Mouse (Mus musculus): Measurements from ENCODE around the gene Umodl1. TPM values are rescaled to one million over a fixed set of nuclear protein-coding genes. Genes with fewer than 3 reads are reported as not detected.

Gene Umodl1
- polyA plus RNA-seq, 1 experiment from 2014 or later = not detected

DNA sequence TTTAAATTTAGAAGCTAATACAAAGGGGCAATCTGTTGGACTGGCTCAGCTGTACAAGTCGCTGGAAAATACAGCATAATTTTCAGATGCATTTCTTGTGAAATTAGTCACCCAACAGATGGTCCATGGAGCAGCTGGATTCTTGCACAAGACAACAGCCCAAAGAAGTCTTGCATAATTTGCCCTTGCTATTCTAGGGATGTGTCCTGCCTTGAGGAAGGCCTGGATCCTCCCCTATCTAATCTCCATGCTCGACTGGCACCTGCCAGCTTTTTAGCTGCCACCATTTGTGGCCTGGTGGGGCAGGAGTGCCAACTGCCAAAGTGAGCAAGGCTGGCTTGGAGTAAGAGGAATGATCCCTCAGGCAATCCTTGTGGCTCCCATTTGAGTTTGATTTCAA lies 22.9 kb downstream of the Umodl1 start:
- H3K9me3 ChIP-seq (ENCODE audit: control insufficient read depth, low read length) = no peaks in the 10 kb centered on the region
- no peaks in the 10 kb centered on the region for H3K27me3 ChIP-seq (ENCODE audit: control insufficient read depth, insufficient read depth, low read length)
- H3K36me3 ChIP-seq (replicated peaks; ENCODE audit: control insufficient read depth, insufficient read depth) = no peaks in the 10 kb centered on the region
- no peaks in the 10 kb centered on the region for H3K4me1 ChIP-seq (replicated peaks; ENCODE audit: control insufficient read depth, insufficient read depth, low read length)
- no peak overlapping the region for H3K27ac ChIP-seq
- H3K4me2 ChIP-seq (replicated peaks) = no peak overlapping the region
- no peak overlapping the region for H3K9ac ChIP-seq
- no peak for DNase-seq (ENCODE audit: low spot score)
- H3K4me3 ChIP-seq (replicated peaks; ENCODE audit: low read length) = no peak overlapping the region
- 64% methylated on average over 2 of the region's 2 CpGs for WGBS
- no peak for ATAC-seq (ENCODE audit: low FRiP score)

DNA sequence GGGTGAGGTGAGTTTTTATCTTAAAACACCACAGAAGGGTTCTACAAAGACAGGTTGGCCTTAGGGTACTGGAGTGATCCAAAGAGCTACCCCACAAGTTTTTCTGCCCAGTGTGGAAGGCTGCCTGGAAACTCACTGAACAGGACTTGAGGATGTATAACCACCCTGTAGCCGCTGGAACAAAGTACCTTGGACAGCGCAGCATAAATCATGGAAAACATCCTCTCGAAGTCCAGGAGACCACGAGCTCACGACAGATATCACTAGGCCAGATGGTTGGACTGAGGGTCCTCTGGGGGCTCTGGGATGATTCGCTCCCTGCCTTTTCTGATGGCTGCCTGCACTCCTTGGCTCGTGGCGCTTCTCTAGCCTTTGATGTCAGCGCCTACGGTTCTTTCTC lies 24.1 kb downstream of the Umodl1 start:
- Histone ChIP-seq H3K9ac (no peak overlapping the region), H3K4me1 (replicated peaks; ENCODE audit: control insufficient read depth, insufficient read depth, low read length) (no peaks in the 10 kb centered on the region), H3K4me3 (replicated peaks; ENCODE audit: low read length) (no peak overlapping the region), H3K36me3 (replicated peaks; ENCODE audit: control insufficient read depth, insufficient read depth) (no peaks in the 10 kb centered on the region), H3K27ac (no peak overlapping the region), H3K27me3 (ENCODE audit: control insufficient read depth, insufficient read depth, low read length) (no peaks in the 10 kb centered on the region), H3K4me2 (replicated peaks) (no peak overlapping the region), H3K9me3 (ENCODE audit: control insufficient read depth, low read length) (no peaks in the 10 kb centered on the region)
- no peak for ATAC-seq (ENCODE audit: low FRiP score)
- no peak for DNase-seq (ENCODE audit: low spot score)
- WGBS = 78% methylated on average over 10 of the region's 10 CpGs

DNA sequence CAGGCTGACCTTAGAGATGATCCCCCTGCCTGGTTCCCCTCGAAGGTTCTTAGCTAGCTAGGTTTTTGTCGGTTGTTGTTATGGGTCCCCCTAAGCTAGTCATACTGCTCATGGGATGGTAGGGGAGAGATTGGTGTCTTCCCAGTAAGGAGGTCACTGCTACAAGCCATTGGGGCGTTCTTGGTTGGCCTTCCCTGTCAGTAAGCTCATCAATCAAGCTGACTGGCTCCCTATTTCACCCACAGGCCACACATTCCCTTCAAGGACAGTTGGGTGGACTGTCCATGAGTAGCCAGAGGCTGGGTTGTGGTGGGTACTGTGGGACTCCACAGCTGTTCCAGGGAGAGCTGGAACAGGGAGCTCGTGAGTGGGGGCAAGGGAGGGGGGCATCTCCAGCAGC lies 29.1 kb downstream of the Umodl1 start:
- Histone ChIP-seq H3K36me3 (replicated peaks; ENCODE audit: control insufficient read depth, insufficient read depth) (no peaks in the 10 kb centered on the region), H3K9ac (no peak overlapping the region), H3K9me3 (ENCODE audit: control insufficient read depth, low read length) (no peaks in the 10 kb centered on the region), H3K4me3 (replicated peaks; ENCODE audit: low read length) (no peak overlapping the region), H3K4me1 (replicated peaks; ENCODE audit: control insufficient read depth, insufficient read depth, low read length) (no peaks in the 10 kb centered on the region), H3K27me3 (ENCODE audit: control insufficient read depth, insufficient read depth, low read length) (no peaks in the 10 kb centered on the region), H3K4me2 (replicated peaks) (no peak overlapping the region), H3K27ac (no peak overlapping the region)
- WGBS = 71% methylated on average over 4 of the region's 4 CpGs
- ATAC-seq (ENCODE audit: low FRiP score) (no peak), DNase-seq (ENCODE audit: low spot score) (no peak)

DNA sequence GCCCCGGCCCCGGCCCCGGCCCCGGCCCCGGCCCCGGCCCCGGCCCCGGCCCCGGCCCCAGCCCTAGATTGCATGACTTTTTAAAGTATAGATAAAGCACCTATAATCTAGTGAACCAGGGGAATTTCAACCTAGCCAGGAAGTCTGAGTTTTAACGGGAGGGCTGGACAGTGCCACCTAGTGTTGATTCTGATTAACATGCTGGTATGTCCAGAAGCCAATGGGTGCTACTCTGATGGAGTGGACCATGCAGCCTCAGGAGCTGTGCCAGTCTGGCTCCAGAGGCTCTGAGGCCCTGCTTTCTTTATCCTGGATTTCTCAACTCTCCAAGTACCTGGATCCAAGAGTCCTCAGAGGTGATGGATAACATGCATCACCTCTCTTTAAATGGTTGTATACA lies 35.8 kb downstream of the Umodl1 start:
- Histone ChIP-seq H3K4me2 (replicated peaks) (no peak overlapping the region), H3K9me3 (ENCODE audit: control insufficient read depth, low read length) (no peaks in the 10 kb centered on the region), H3K27me3 (ENCODE audit: control insufficient read depth, insufficient read depth, low read length) (no peaks in the 10 kb centered on the region), H3K27ac (no peak overlapping the region), H3K4me3 (replicated peaks; ENCODE audit: low read length) (no peak overlapping the region), H3K9ac (no peak overlapping the region), H3K36me3 (replicated peaks; ENCODE audit: control insufficient read depth, insufficient read depth) (no peaks in the 10 kb centered on the region), H3K4me1 (replicated peaks; ENCODE audit: control insufficient read depth, insufficient read depth, low read length) (no peaks in the 10 kb centered on the region)
- 81% methylated on average over 10 of the region's 10 CpGs for WGBS
- DNase-seq (ENCODE audit: low spot score) (peak; percentile 70), ATAC-seq (ENCODE audit: low FRiP score) (no peak)

DNA sequence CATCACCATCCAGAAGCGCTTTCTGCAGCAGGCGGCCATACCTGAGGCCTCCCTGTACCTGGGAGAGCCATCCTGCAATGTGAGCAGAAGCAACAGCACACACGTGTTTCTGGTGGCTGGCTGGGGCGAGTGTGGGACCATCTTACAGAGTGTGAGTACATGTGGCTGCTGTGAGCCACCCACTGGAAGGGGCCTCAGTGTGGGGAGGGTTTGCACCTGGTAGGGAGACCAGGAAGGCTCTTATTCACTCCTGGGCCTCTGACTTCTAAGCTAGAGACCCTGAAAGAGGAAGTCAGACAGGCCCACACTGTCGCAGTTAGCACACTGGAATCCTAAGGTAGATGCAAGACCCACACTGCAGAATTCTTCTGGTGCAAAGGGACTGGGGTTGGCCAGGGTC lies 41.9 kb downstream of the Umodl1 start:
- H3K27me3 ChIP-seq (ENCODE audit: control insufficient read depth, insufficient read depth, low read length) = no peaks in the 10 kb centered on the region
- no peak overlapping the region for H3K9ac ChIP-seq
- H3K4me1 ChIP-seq (replicated peaks; ENCODE audit: control insufficient read depth, insufficient read depth, low read length) = no peaks in the 10 kb centered on the region
- H3K27ac ChIP-seq = no peak overlapping the region
- DNase-seq (ENCODE audit: low spot score) (no peak), ATAC-seq (ENCODE audit: low FRiP score) (no peak)
- no peak overlapping the region for H3K4me2 ChIP-seq (replicated peaks)
- H3K4me3 ChIP-seq (replicated peaks; ENCODE audit: low read length) = no peak overlapping the region
- no peaks in the 10 kb centered on the region for H3K36me3 ChIP-seq (replicated peaks; ENCODE audit: control insufficient read depth, insufficient read depth)
- 82% methylated on average over 5 of the region's 5 CpGs for WGBS
- no peaks in the 10 kb centered on the region for H3K9me3 ChIP-seq (ENCODE audit: control insufficient read depth, low read length)

DNA sequence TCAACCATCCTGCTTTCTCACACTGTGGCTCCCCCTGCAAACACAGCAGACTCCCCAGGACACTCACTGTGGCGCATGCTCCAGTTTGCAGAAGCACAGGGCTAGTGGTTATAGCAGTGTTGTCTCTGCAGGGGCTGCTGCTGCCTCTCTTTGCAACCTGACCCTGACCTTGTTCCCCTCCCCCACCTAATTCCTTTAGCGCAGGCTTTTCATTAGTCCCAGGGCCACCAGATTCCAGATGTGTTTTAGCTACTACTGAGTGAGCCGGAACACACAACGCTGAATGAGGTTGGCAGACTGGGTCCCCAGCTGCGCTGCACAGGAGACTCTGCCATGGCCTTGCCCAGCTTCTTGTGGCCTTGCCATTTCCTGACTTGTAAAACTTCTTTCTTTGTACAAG lies 46.5 kb downstream of the Umodl1 start:
- Histone ChIP-seq H3K9ac (no peak overlapping the region), H3K27me3 (ENCODE audit: control insufficient read depth, insufficient read depth, low read length) (no peaks in the 10 kb centered on the region), H3K4me1 (replicated peaks; ENCODE audit: control insufficient read depth, insufficient read depth, low read length) (no peaks in the 10 kb centered on the region), H3K4me3 (replicated peaks; ENCODE audit: low read length) (no peak overlapping the region), H3K9me3 (ENCODE audit: control insufficient read depth, low read length) (no peaks in the 10 kb centered on the region), H3K4me2 (replicated peaks) (no peak overlapping the region), H3K36me3 (replicated peaks; ENCODE audit: control insufficient read depth, insufficient read depth) (no peaks in the 10 kb centered on the region), H3K27ac (no peak overlapping the region)
- WGBS = 30% methylated on average over 5 of the region's 5 CpGs
- no peak for DNase-seq (ENCODE audit: low spot score)
- no peak for ATAC-seq (ENCODE audit: low FRiP score)

DNA sequence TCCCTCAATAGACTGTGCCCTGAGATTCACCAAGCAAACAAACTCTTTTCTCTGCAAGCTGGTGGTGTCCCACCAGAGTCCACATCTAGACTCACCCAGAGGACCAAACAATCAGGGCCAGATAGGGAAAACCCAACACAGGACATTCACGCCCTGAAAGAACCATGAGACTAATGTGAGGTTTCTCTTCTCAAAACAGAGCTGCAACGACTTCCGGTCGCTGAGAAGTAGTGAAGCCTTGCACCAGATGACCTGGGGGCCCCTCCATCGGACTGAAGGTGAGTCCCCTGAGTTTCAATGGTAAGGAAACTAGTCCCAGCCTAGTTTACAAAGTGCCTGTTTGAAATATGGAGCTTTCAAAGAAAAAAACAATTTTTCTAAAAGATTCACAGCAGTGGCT lies 48.2 kb downstream of the Umodl1 start:
- Histone ChIP-seq H3K36me3 (replicated peaks; ENCODE audit: control insufficient read depth, insufficient read depth) (no peaks in the 10 kb centered on the region), H3K4me1 (replicated peaks; ENCODE audit: control insufficient read depth, insufficient read depth, low read length) (no peaks in the 10 kb centered on the region), H3K27me3 (ENCODE audit: control insufficient read depth, insufficient read depth, low read length) (no peaks in the 10 kb centered on the region), H3K4me3 (replicated peaks; ENCODE audit: low read length) (no peak overlapping the region), H3K9ac (no peak overlapping the region), H3K27ac (no peak overlapping the region), H3K4me2 (replicated peaks) (no peak overlapping the region), H3K9me3 (ENCODE audit: control insufficient read depth, low read length) (no peaks in the 10 kb centered on the region)
- 92% methylated on average over 5 of the region's 5 CpGs for WGBS
- DNase-seq (ENCODE audit: low spot score) (no peak), ATAC-seq (ENCODE audit: low FRiP score) (no peak)

DNA sequence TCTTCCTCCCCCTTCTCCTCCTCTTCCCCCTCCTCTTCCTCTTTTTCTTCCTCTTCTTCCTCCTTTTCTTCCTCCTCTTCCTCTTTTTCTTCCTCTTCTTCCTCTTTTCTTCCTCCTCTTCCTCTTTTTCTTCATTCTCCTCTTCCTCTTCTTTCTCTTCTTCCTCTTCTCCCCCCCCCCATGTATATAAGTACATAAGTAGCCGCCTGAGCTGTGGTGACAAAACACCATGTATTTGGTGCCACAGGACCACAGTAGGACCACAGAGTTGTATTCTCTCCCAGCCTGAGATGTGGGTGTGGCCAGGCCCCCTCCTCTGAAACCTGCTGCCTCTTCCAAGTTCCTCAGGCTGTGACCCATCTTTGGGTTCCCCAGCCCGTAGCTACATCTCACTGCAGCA lies 50.8 kb downstream of the Umodl1 start:
- ATAC-seq (ENCODE audit: low FRiP score) = no peak
- WGBS = 92% methylated on average over 2 of the region's 2 CpGs
- Histone ChIP-seq H3K36me3 (replicated peaks; ENCODE audit: control insufficient read depth, insufficient read depth) (no peaks in the 10 kb centered on the region), H3K4me3 (replicated peaks; ENCODE audit: low read length) (no peak overlapping the region), H3K4me2 (replicated peaks) (no peak overlapping the region), H3K9ac (no peak overlapping the region), H3K9me3 (ENCODE audit: control insufficient read depth, low read length) (no peaks in the 10 kb centered on the region), H3K27me3 (ENCODE audit: control insufficient read depth, insufficient read depth, low read length) (no peaks in the 10 kb centered on the region), H3K27ac (no peak overlapping the region), H3K4me1 (replicated peaks; ENCODE audit: control insufficient read depth, insufficient read depth, low read length) (no peaks in the 10 kb centered on the region)
- no peak for DNase-seq (ENCODE audit: low spot score)

DNA sequence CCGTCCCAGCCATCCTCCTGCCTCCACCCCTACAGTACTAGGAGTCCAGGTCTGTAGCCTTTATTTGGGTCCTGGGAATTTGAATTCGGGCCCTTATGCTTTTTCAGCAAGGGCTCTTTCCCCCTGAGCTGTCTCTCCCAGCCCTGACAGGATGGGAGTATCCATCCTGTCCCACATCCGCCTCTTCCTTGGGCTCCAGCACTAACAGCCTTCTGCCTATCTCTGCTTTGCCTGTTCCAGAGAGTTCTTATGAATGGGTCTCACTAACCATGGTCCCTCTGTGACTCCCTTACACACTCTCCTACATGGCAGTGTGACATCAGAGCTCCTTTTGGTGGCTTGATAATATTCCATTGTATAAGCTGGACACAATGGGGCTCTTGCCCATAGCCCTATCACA lies 52.9 kb downstream of the Umodl1 start:
- Histone ChIP-seq H3K9ac (no peak overlapping the region), H3K4me2 (replicated peaks) (no peak overlapping the region), H3K36me3 (replicated peaks; ENCODE audit: control insufficient read depth, insufficient read depth) (no peaks in the 10 kb centered on the region), H3K4me3 (replicated peaks; ENCODE audit: low read length) (no peak overlapping the region), H3K4me1 (replicated peaks; ENCODE audit: control insufficient read depth, insufficient read depth, low read length) (no peaks in the 10 kb centered on the region), H3K27ac (no peak overlapping the region), H3K9me3 (ENCODE audit: control insufficient read depth, low read length) (no peaks in the 10 kb centered on the region), H3K27me3 (ENCODE audit: control insufficient read depth, insufficient read depth, low read length) (no peaks in the 10 kb centered on the region)
- DNase-seq (ENCODE audit: low spot score) (no peak), ATAC-seq (ENCODE audit: low FRiP score) (no peak)
- WGBS = 84% methylated on average over 3 of the region's 3 CpGs

DNA sequence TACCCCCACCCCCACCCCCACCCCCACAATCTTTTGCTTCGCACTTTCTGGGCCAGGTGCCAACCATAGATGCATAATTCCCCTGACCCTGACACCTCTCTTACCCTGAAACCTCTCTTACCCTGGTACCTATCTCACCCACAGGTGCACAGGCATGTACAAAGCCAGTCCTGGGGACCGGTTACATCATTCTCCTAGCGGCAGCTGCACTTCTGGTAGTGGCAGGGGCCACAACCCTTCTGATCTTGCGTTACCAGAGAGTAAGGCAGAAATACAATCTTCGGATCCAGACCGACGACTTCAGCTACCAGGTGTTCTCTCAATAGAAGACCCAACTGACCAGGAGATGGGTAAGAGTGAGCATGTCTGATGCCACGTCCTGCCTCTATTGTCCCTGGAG lies 54.0 kb downstream of the Umodl1 start:
- Histone ChIP-seq H3K9ac (no peak overlapping the region), H3K27ac (no peak overlapping the region), H3K27me3 (ENCODE audit: control insufficient read depth, insufficient read depth, low read length) (no peaks in the 10 kb centered on the region), H3K9me3 (ENCODE audit: control insufficient read depth, low read length) (no peaks in the 10 kb centered on the region), H3K4me1 (replicated peaks; ENCODE audit: control insufficient read depth, insufficient read depth, low read length) (no peaks in the 10 kb centered on the region), H3K4me3 (replicated peaks; ENCODE audit: low read length) (no peak overlapping the region), H3K36me3 (replicated peaks; ENCODE audit: control insufficient read depth, insufficient read depth) (no peaks in the 10 kb centered on the region), H3K4me2 (replicated peaks) (no peak overlapping the region)
- ATAC-seq (ENCODE audit: low FRiP score) (no peak), DNase-seq (ENCODE audit: low spot score) (no peak)
- 93% methylated on average over 8 of the region's 8 CpGs for WGBS

Data from hindbrain, embryonic 14.5 days (tissue).